Mouse (Mus musculus) MEL (cell line): Measurements from ENCODE around the gene Raly. TPM values are rescaled to one million over a fixed set of nuclear protein-coding genes. Genes with fewer than 3 reads are reported as not detected.

ENCODE experiments used
- DNase-seq: peaks from one replicate; pipeline ENCODE4 v3.0.0; 2011; ENCODE audit warnings: low read depth, low spot score
- H3K27ac ChIP-seq: 2 replicates; pipeline ENCODE4 v1.5.1; 2012; ENCODE audit warnings: low read depth, mild to moderate bottlenecking, control low read depth, low read length, moderate library complexity; ENCODE audit not compliant: control insufficient read depth
- H3K27me3 ChIP-seq, 2 experiments: fragments of 150-350 bp in 1 of 2; sonication (generic) in 1 of 2; 2 replicates each; pipeline ENCODE4 v1.6.1; 2012; ENCODE audit warnings: low read length in 2 of 2, mild to moderate bottlenecking in 2 of 2, improper control_type of control experiment in 1 of 2, moderate library complexity in 1 of 2; ENCODE audit not compliant: insufficient read depth in 2 of 2, control insufficient read depth in 1 of 2
- H3K36me3 ChIP-seq, 2 experiments: 2 replicates each; pipeline ENCODE4 v1.6.1; 2012 to 2014; ENCODE audit warnings: low read length in 2 of 2, improper control_type of control experiment in 1 of 2, inconsistent platforms in 1 of 2, mild to moderate bottlenecking in 1 of 2; ENCODE audit not compliant: insufficient read depth in 2 of 2, control insufficient read depth in 1 of 2
- H3K4me1 ChIP-seq, 2 experiments: fragments of 150-350 bp in 1 of 2; sonication (generic) in 1 of 2; 2 replicates each; pipeline ENCODE4 v1.6.1; 2012; ENCODE audit warnings: low read length in 2 of 2, improper control_type of control experiment in 1 of 2, mild to moderate bottlenecking in 1 of 2; ENCODE audit not compliant: insufficient read depth in 2 of 2, control insufficient read depth in 1 of 2
- H3K4me3 ChIP-seq, 2 experiments: fragments of 150-350 bp in 1 of 2; sonication (generic) in 1 of 2; 2 replicates each; pipeline ENCODE4 v1.5.1; 2012; ENCODE audit warnings: low read depth in 2 of 2, low read length in 2 of 2, mild to moderate bottlenecking in 2 of 2, moderate library complexity in 2 of 2, control low read depth in 1 of 2, improper control_type of control experiment in 1 of 2; ENCODE audit not compliant: control insufficient read depth in 1 of 2, insufficient read depth in 1 of 2
- H3K79me2 ChIP-seq: 2 replicates; pipeline ENCODE4 v1.6.1; 2012; ENCODE audit warnings: mild to moderate bottlenecking, low read length, moderate library complexity; ENCODE audit not compliant: control insufficient read depth, poor library complexity, insufficient read depth
- H3K9ac ChIP-seq: 2 replicates; pipeline ENCODE4 v1.6.1; 2012; ENCODE audit warnings: low read depth, mild to moderate bottlenecking, control low read depth, low read length, moderate library complexity; ENCODE audit not compliant: control insufficient read depth, poor library complexity, severe bottlenecking
- H3K9me3 ChIP-seq: fragments of 150-350 bp; sonication (generic); replicated peaks from 2 replicates; pipeline ENCODE4 v1.6.1; 2012; ENCODE audit warnings: mild to moderate bottlenecking, low read length, improper control_type of control experiment, moderate library complexity; ENCODE audit not compliant: insufficient read depth
- BHLHE40 ChIP-seq: IDR thresholded peaks from 2 replicates; pipeline ENCODE4 v1.6.1; 2012; ENCODE audit warnings: low read depth, mild to moderate bottlenecking, inconsistent platforms, low read length, improper control_type of control experiment, borderline replicate concordance
- CHD1 ChIP-seq: IDR thresholded peaks from 2 replicates; pipeline ENCODE4 v1.6.1; 2012; ENCODE audit warnings: low read depth, mild to moderate bottlenecking, inconsistent platforms, low read length, improper control_type of control experiment
- CHD2 ChIP-seq: IDR thresholded peaks from 2 replicates; pipeline ENCODE4 v1.6.1; 2011; ENCODE audit warnings: low read length, improper control_type of control experiment
- CTCF ChIP-seq, 3 experiments: IDR thresholded peaks in 2 of 3; conservative IDR thresholded peaks in 1 of 3; 2 replicates each; pipeline ENCODE4 v1.5.1; 2011 to 2012; ENCODE audit warnings: low read length in 3 of 3, low read depth in 2 of 3, mild to moderate bottlenecking in 2 of 3, improper control_type of control experiment in 1 of 3, inconsistent platforms in 1 of 3, mixed read lengths in 1 of 3, moderate library complexity in 1 of 3; ENCODE audit not compliant: control insufficient read depth in 1 of 3, insufficient read depth in 1 of 3, poor library complexity in 1 of 3, severe bottlenecking in 1 of 3
- E2F4 ChIP-seq: IDR thresholded peaks from 2 replicates; pipeline ENCODE4 v1.6.1; 2011; ENCODE audit warnings: low read depth, low read length, improper control_type of control experiment, borderline replicate concordance
- ELF1 ChIP-seq: IDR thresholded peaks from 2 replicates; pipeline ENCODE4 v1.6.1; 2014; ENCODE audit warnings: low read depth, mild to moderate bottlenecking, inconsistent platforms, low read length, improper control_type of control experiment, moderate library complexity
- EP300 ChIP-seq, 2 experiments: IDR thresholded peaks; 2 replicates each; pipeline ENCODE4 v1.6.1; 2011; ENCODE audit warnings: improper control_type of control experiment in 2 of 2, low read length in 2 of 2, low read depth in 1 of 2, mild to moderate bottlenecking in 1 of 2
- ETS1 ChIP-seq: IDR thresholded peaks from 2 replicates; pipeline ENCODE4 v1.6.1; 2012; ENCODE audit warnings: low read depth, mild to moderate bottlenecking, inconsistent platforms, low read length, improper control_type of control experiment, moderate library complexity
- GABPA ChIP-seq: IDR thresholded peaks from 2 replicates; pipeline ENCODE4 v1.6.1; 2012; ENCODE audit warnings: low read depth, mild to moderate bottlenecking, inconsistent platforms, low read length, improper control_type of control experiment, moderate library complexity
- GATA1 ChIP-seq: IDR thresholded peaks from 2 replicates; pipeline ENCODE4 v1.6.1; 2011; ENCODE audit warnings: low read depth, low read length, improper control_type of control experiment
- HCFC1 ChIP-seq: IDR thresholded peaks from 2 replicates; pipeline ENCODE4 v1.6.1; 2012; ENCODE audit warnings: low read depth, mild to moderate bottlenecking, inconsistent platforms, low read length, improper control_type of control experiment, moderate library complexity
- MAFK ChIP-seq: IDR thresholded peaks from 2 replicates; pipeline ENCODE4 v1.6.1; 2011; ENCODE audit warnings: low read depth, mild to moderate bottlenecking, low read length, improper control_type of control experiment, borderline replicate concordance
- MAZ ChIP-seq: IDR thresholded peaks from 2 replicates; pipeline ENCODE4 v1.6.1; 2012; ENCODE audit warnings: low read depth, mild to moderate bottlenecking, inconsistent platforms, low read length, improper control_type of control experiment
- MEF2A ChIP-seq: IDR thresholded peaks from 2 replicates; pipeline ENCODE4 v1.6.1; 2014; ENCODE audit warnings: low read depth, mild to moderate bottlenecking, inconsistent platforms, low read length, improper control_type of control experiment; ENCODE audit not compliant: poor library complexity, insufficient replicate concordance, severe bottlenecking; ENCODE audit errors: extremely low read depth
- MXI1 ChIP-seq: IDR thresholded peaks from 2 replicates; pipeline ENCODE4 v1.6.1; 2011; ENCODE audit warnings: mild to moderate bottlenecking, low read depth, low read length, improper control_type of control experiment
- MYB ChIP-seq: IDR thresholded peaks from 2 replicates; pipeline ENCODE4 v1.6.1; 2011; ENCODE audit warnings: mild to moderate bottlenecking, low read depth, low read length, improper control_type of control experiment
- MYC ChIP-seq: IDR thresholded peaks from 2 replicates; pipeline ENCODE4 v1.6.1; 2011; ENCODE audit warnings: low read depth, mild to moderate bottlenecking, low read length, improper control_type of control experiment, moderate library complexity
- NELFE ChIP-seq: IDR thresholded peaks from 2 replicates; pipeline ENCODE4 v1.6.1; 2011; ENCODE audit warnings: low read depth, low read length, improper control_type of control experiment
- NRF1 ChIP-seq: IDR thresholded peaks from 2 replicates; pipeline ENCODE4 v1.6.1; 2014; ENCODE audit warnings: low read depth, mild to moderate bottlenecking, inconsistent platforms, low read length, improper control_type of control experiment, moderate library complexity; ENCODE audit not compliant: poor library complexity, insufficient read depth, severe bottlenecking
- POLR2A ChIP-seq, 2 experiments: IDR thresholded peaks; 2 replicates each; pipeline ENCODE4 v1.6.1; 2011 to 2012; ENCODE audit warnings: low read length in 2 of 2, mild to moderate bottlenecking in 2 of 2, control low read depth in 1 of 2, improper control_type of control experiment in 1 of 2, low read depth in 1 of 2, moderate library complexity in 1 of 2; ENCODE audit not compliant: control insufficient read depth in 1 of 2, insufficient read depth in 1 of 2, poor library complexity in 1 of 2
- POLR2AphosphoS2 ChIP-seq: IDR thresholded peaks from 2 replicates; pipeline ENCODE4 v1.6.1; 2011; ENCODE audit warnings: low read length, improper control_type of control experiment
- POLR2AphosphoS5 ChIP-seq: IDR thresholded peaks from 2 replicates; pipeline ENCODE4 v1.6.1; 2012; ENCODE audit warnings: low read depth, borderline replicate concordance, mild to moderate bottlenecking, inconsistent platforms, low read length, moderate library complexity, mixed read lengths
- RAD21 ChIP-seq: IDR thresholded peaks from 2 replicates; pipeline ENCODE4 v1.6.1; 2011; ENCODE audit warnings: mild to moderate bottlenecking, low read depth, low read length, improper control_type of control experiment
- RCOR1 ChIP-seq: IDR thresholded peaks from 2 replicates; pipeline ENCODE4 v1.6.1; 2012; ENCODE audit warnings: low read depth, mild to moderate bottlenecking, inconsistent platforms, low read length, improper control_type of control experiment
- SIN3A ChIP-seq: IDR thresholded peaks from 2 replicates; pipeline ENCODE4 v1.6.1; 2012; ENCODE audit warnings: low read length, improper control_type of control experiment, inconsistent platforms
- SMC3 ChIP-seq: IDR thresholded peaks from 2 replicates; pipeline ENCODE4 v1.6.1; 2011; ENCODE audit warnings: low read depth, low read length, improper control_type of control experiment
- TBP ChIP-seq: IDR thresholded peaks from 2 replicates; pipeline ENCODE4 v1.8.0; 2011; ENCODE audit warnings: low read depth, low read length, improper control_type of control experiment
- TCF12 ChIP-seq: IDR thresholded peaks from 2 replicates; pipeline ENCODE4 v1.6.1; 2014; ENCODE audit warnings: low read depth, mild to moderate bottlenecking, inconsistent platforms, low read length, improper control_type of control experiment, moderate library complexity
- UBTF ChIP-seq: IDR thresholded peaks from 2 replicates; pipeline ENCODE4 v1.6.1; 2012; ENCODE audit warnings: low read depth, mild to moderate bottlenecking, inconsistent platforms, low read length, improper control_type of control experiment, moderate library complexity, borderline replicate concordance; ENCODE audit not compliant: insufficient read depth
- USF2 ChIP-seq, 2 experiments: IDR thresholded peaks; 2 replicates each; pipeline ENCODE4 v1.6.1; 2011 to 2012; ENCODE audit warnings: improper control_type of control experiment in 2 of 2, low read length in 2 of 2, borderline replicate concordance in 1 of 2, inconsistent platforms in 1 of 2, low read depth in 1 of 2, mild to moderate bottlenecking in 1 of 2; ENCODE audit not compliant: insufficient read depth in 1 of 2
- ZC3H11A ChIP-seq: IDR thresholded peaks from 2 replicates; pipeline ENCODE4 v1.6.1; 2012; ENCODE audit warnings: low read depth, mild to moderate bottlenecking, inconsistent platforms, low read length, improper control_type of control experiment
- ZKSCAN1 ChIP-seq: IDR thresholded peaks from 2 replicates; pipeline ENCODE4 v1.6.1; 2012; ENCODE audit warnings: low read depth, mild to moderate bottlenecking, inconsistent platforms, low read length, improper control_type of control experiment, moderate library complexity
- ZMIZ1 ChIP-seq: IDR thresholded peaks from 2 replicates; pipeline ENCODE4 v1.6.1; 2012; ENCODE audit warnings: low read depth, mild to moderate bottlenecking, inconsistent platforms, low read length, improper control_type of control experiment, moderate library complexity
- ZNF384 ChIP-seq: IDR thresholded peaks from 2 replicates; pipeline ENCODE4 v1.6.1; 2012; ENCODE audit warnings: low read depth, mild to moderate bottlenecking, inconsistent platforms, low read length, improper control_type of control experiment
- polyA plus RNA-seq, 2 experiments: library from polyadenylated mRNA; stranded (reverse) in 1 of 2; unstranded in 1 of 2; fragments of >175 nt in 1 of 2; fragments of >200 nt in 1 of 2; gene quantifications; 2 replicates each; pipeline versions ENCODE4 v1.2.1 to v1.2.4; 2012; ENCODE audit warnings: low replicate concordance in 2 of 2, low read depth in 1 of 2; ENCODE audit not compliant: insufficient read length in 2 of 2, insufficient read depth in 1 of 2, missing spikeins in 1 of 2
- total RNA-seq: library from RNA; depleted of rRNA; stranded (reverse); fragments of 300-350 nt; gene quantifications from 2 replicates; pipeline ENCODE4 v1.2.3, GENCODE M21; 2012; rRNA removed

Gene Raly
- 214 and 237 TPM in 2 replicates for total RNA-seq
- polyA plus RNA-seq = 100 to 1,000 TPM in 1 of 2 experiments, not detected in 1; 407 TPM

GRCm38 (mm10) chr2:154790656-154791483 lies at the start of gene Raly, which contains the start of gene a:
Gene Raly, plus strand, starts transcription at chr2:154791096.
Gene a, plus strand, starts transcription at chr2:154791402.
- TF ChIP-seq MAFK (no peak), SIN3A (peak; percentile 62), RAD21 (no peak), EP300 (IDR thresholded peaks at IDR 0.05; ENCODE audit: low read depth in 1 of 2, low read length in 2 of 2) (no peak), BHLHE40 (no peak), HCFC1 (peak; percentile 66; the same call in 1 of the 2 replicates), RCOR1 (no peak), GABPA (no peak), TCF12 (peak; percentile 87), MEF2A (no peak), MYB (no peak), MYC (no peak; the same call in 1 of the 2 replicates), MXI1 (no peak; the same call in 1 of the 2 replicates), TBP (peak; percentile 92), SMC3 (no peak), CHD1 (peak; percentile 99), GATA1 (no peak), ZC3H11A (no peak), CTCF (IDR thresholded peaks at IDR 0.05 in 2 of 3, conservative IDR thresholded peaks at IDR 0.05 in 1 of 3; ENCODE audit: control insufficient read depth in 1 of 3, insufficient read depth in 1 of 3, low read depth in 2 of 3, low read length in 3 of 3, poor library complexity in 1 of 3, severe bottlenecking in 1 of 3) (no peak), POLR2A (IDR thresholded peaks at IDR 0.05; ENCODE audit: control insufficient read depth in 1 of 2, insufficient read depth in 1 of 2, low read depth in 1 of 2, low read length in 2 of 2, poor library complexity in 1 of 2) (peak; percentile 97 to 98), NELFE (peak; percentile 97), NRF1 (0 out of 2 replicates have a peak, but pooled peaks have one; percentile 29), UBTF (0 out of 2 replicates have a peak, but pooled peaks have one; percentile 31), ZKSCAN1 (no peak), POLR2AphosphoS2 (peak; percentile 68; the same call in 1 of the 2 replicates), ELF1 (peak; percentile 81), CHD2 (no peak), POLR2AphosphoS5 (no peak), MAZ (peak; percentile 48; the same call in 1 of the 2 replicates), ZNF384 (no peak), USF2 (IDR thresholded peaks at IDR 0.05; ENCODE audit: borderline replicate concordance in 1 of 2, insufficient read depth in 1 of 2, low read depth in 1 of 2, low read length in 2 of 2) (no peak), E2F4 (no peak; the same call in 1 of the 2 replicates), ETS1 (no peak), ZMIZ1 (peak; percentile 89)
- no peaks in the 10 kb centered on the region for H3K27me3 ChIP-seq
- H3K79me2 ChIP-seq = peaks cover 46% of the 10 kb centered on the region
- peak within 1 kb of the TSS; percentile 97 for H3K9ac ChIP-seq
- peaks cover 2 to 51% of the 10 kb centered on the region in 2 experiments; a peak in 3 of 4 replicates for H3K36me3 ChIP-seq
- DNase-seq = peak; percentile 99
- peak within 1 kb of the TSS; percentile 74 to 92 for H3K4me3 ChIP-seq
- H3K27ac ChIP-seq = peak within 1 kb of the TSS; percentile 93
- no peaks in the 10 kb centered on the region for H3K9me3 ChIP-seq
- H3K4me1 ChIP-seq = peaks cover 10 to 31% of the 10 kb centered on the region in 2 experiments
